Mouse (Mus musculus) CH12.LX (cell line): Measurements from ENCODE around the gene Pcsk6.

ENCODE experiments used
- CTCF ChIP-seq, 2 experiments: IDR thresholded peaks in 1 of 2; conservative IDR thresholded peaks in 1 of 2; 2 replicates each; pipeline ENCODE4 v1.5.1; 2011 to 2012; ENCODE audit warnings: low read depth in 2 of 2, low read length in 2 of 2, improper control_type of control experiment in 1 of 2, inconsistent platforms in 1 of 2, mild to moderate bottlenecking in 1 of 2, moderate library complexity in 1 of 2
- HCFC1 ChIP-seq: IDR thresholded peaks from 2 replicates; pipeline ENCODE4 v1.6.1; 2012; ENCODE audit warnings: low read depth, mild to moderate bottlenecking, inconsistent platforms, low read length, improper control_type of control experiment
- MAFK ChIP-seq: IDR thresholded peaks from 2 replicates; pipeline ENCODE4 v1.6.1; 2011; ENCODE audit warnings: low read length, improper control_type of control experiment; ENCODE audit not compliant: insufficient replicate concordance
- MAX ChIP-seq: IDR thresholded peaks from 2 replicates; pipeline ENCODE4 v1.6.1; 2011; ENCODE audit warnings: low read length, improper control_type of control experiment
- MYC ChIP-seq: IDR thresholded peaks from 2 replicates; pipeline ENCODE4 v1.6.1; 2011; ENCODE audit warnings: low read depth, mild to moderate bottlenecking, improper control_type of control experiment, low read length
- NELFE ChIP-seq: IDR thresholded peaks from 2 replicates; pipeline ENCODE4 v1.6.1; 2011; ENCODE audit warnings: low read depth, low read length, improper control_type of control experiment
- POLR2A ChIP-seq: IDR thresholded peaks from 2 replicates; pipeline ENCODE4 v1.6.1; 2011; ENCODE audit warnings: low read depth, mild to moderate bottlenecking, improper control_type of control experiment, low read length
- POLR2AphosphoS2 ChIP-seq: IDR thresholded peaks from 2 replicates; pipeline ENCODE4 v1.6.1; 2011; ENCODE audit warnings: low read depth, low read length, improper control_type of control experiment
- RAD21 ChIP-seq: IDR thresholded peaks from 2 replicates; pipeline ENCODE4 v1.6.1; 2011; ENCODE audit warnings: low read depth, mild to moderate bottlenecking, low read length, improper control_type of control experiment, moderate library complexity
- ZKSCAN1 ChIP-seq: IDR thresholded peaks from 2 replicates; pipeline ENCODE4 v1.6.1; 2012; ENCODE audit warnings: low read depth, inconsistent platforms, low read length, improper control_type of control experiment, borderline replicate concordance

DNA sequence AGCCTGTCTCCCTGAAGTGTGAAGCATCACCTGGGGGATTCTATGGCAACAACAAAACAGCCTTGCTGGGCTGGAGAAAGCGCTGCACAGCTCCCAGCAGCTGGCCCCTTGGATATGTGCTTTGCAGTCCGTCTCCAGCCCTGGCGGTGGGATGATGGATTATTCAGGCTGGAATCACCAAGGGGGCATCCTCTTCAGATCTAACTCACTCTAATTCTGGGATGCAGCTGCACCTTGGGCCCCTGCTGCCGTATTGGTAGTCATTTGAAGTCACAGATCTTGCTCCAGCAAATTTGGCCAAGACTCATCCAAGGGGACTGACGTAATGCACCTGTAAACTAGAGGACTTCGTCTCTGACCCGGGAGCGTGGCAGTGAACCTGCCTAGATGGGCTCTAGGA lies 41.1 kb upstream of the Pcsk6 start:
- no peak for TF ChIP-seq HCFC1
- no peak for TF ChIP-seq POLR2A
- TF ChIP-seq MYC = no peak
- no peak for TF ChIP-seq NELFE
- TF ChIP-seq CTCF (conservative IDR thresholded peaks at IDR 0.05 in 1 of 2, IDR thresholded peaks at IDR 0.05 in 1 of 2; ENCODE audit: low read depth in 2 of 2, low read length in 2 of 2) = no peak
- TF ChIP-seq MAFK = no peak
- no peak for TF ChIP-seq ZKSCAN1
- no peak for TF ChIP-seq POLR2AphosphoS2
- no peak for TF ChIP-seq MAX
- TF ChIP-seq RAD21 = no peak
